Mouse (Mus musculus): ENCODE results near the gene Mid2. TPM values are rescaled to one million over a fixed set of nuclear protein-coding genes. Genes with fewer than 3 reads are reported as not detected.
"Not testable (repeated sequence)": the region's sequence is repeated elsewhere in the genome, so short reads cannot be mapped to it uniquely, and the experiment has no call there.

Gene Mid2
- total RNA-seq (2018; cell fraction: chromatin; rRNA removed), result 1 to 10 TPM in 1 of 26 experiments, under 1 TPM in 10, not detected in 15; 0.13 to 1.0 (median 0.62) TPM
- total RNA-seq (2018; cell fraction: cytosol; rRNA removed), result under 1 TPM in 21 of 26 experiments, not detected in 5; 0.03 to 0.49 (median 0.18) TPM
- 1 to 10 TPM in 1 of 26 experiments, under 1 TPM in 10, not detected in 15; 0.21 to 1.4 (median 0.32) TPM for total RNA-seq (2018; cell fraction: nucleus; rRNA removed)
- 0.13 to 0.15 TPM in 2 of 3 replicates, not detected in the other for polyA plus RNA-seq (2018)

GRCm38 (mm10) chrX:140664479-140665241, at the start of gene Mid2:
Gene Mid2 (plus strand): TSS chrX:140664599.
- Histone ChIP-seq H3K79me2 (ENCODE audit: inconsistent target) (no peaks in the 10 kb centered on the region), H3K27ac (no peak within 1 kb of the TSS), H3K36me3 (ENCODE audit: inconsistent target) (no peaks in the 10 kb centered on the region), H3K4me3 (ENCODE audit: inconsistent target) (no peak within 1 kb of the TSS)
- 35% methylated on average over 30 of the region's 68 CpGs for WGBS (ENCODE audit: missing documents)

DNA sequence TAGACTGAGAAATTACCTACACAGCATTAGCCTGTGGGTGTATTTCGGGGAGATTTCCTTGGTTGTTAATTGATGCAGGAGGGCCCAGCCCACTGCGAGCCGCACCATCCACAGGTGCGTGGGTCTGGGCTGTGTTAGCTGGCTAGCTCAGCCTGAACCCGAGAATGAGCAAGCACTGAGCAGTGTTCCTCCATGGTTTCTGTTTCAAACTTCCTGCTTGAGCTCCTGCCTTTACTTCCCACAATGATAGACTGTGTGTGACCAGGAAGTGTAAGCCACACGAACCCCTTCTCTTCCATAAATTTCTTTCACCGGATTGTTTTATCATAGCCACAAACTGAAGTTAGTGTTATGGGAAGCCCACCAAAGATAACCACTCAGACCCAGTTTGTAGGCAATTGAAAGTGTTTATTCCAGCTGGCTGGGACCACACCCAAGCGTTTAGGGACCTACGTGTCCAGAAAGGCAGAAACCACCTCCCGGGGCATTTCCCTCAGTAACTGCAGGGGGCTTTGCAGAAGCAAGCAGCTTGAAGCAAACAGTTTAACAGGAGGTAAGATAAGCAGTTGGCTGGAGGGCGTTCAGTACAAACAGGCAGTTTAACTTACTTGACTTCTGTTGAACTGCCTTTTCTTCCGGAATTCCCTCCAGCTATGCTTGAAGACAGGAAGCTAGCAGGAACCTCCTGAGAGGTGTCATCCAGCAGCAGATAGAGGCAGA, 39.4 kb upstream of the Mid2 start:
- Histone ChIP-seq H3K27ac (no peak overlapping the region), H3K79me2 (ENCODE audit: inconsistent target) (no peaks in the 10 kb centered on the region), H3K4me3 (ENCODE audit: inconsistent target) (no peak overlapping the region), H3K36me3 (ENCODE audit: inconsistent target) (no peaks in the 10 kb centered on the region)
- WGBS (ENCODE audit: missing documents), result 54% methylated on average over 12 of the region's 12 CpGs

DNA sequence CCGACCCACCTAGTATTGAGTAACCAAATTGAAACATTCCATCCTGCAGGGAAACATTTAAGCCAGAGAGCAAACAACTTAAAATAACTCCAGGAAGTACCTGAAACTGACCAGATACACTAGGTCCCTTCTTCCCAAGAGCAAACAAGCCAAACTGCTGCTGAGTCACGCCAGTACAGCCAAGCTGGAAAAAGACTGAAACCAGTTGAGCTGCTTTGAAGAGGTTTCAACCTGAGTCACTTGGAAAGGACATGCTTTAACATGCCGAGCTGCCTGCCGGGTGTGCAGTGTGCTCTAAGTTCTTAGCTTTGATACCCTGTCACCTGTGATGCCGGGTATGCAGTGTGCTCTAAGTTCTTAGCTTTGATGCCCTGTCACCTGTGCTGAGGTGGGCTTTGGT, 26.4 kb upstream of the Mid2 start:
- Histone ChIP-seq H3K79me2 (ENCODE audit: inconsistent target) (no peaks in the 10 kb centered on the region), H3K4me3 (ENCODE audit: inconsistent target) (no peak overlapping the region), H3K36me3 (ENCODE audit: inconsistent target) (no peaks in the 10 kb centered on the region), H3K27ac (no peak overlapping the region)
- 88% methylated on average over 5 of the region's 5 CpGs for WGBS (ENCODE audit: missing documents)

- Histone ChIP-seq H3K79me2 (ENCODE audit: inconsistent target) (no peaks in the 10 kb centered on the region), H3K27ac (no peak overlapping the region), H3K4me3 (ENCODE audit: inconsistent target) (no peak overlapping the region), H3K36me3 (ENCODE audit: inconsistent target) (no peaks in the 10 kb centered on the region)
- WGBS (ENCODE audit: missing documents), result 75% methylated on average over 2 of the region's 2 CpGs
These were observed 24.8 kb upstream of the Mid2 start for GRCm38 (mm10) chrX:140639592-140639991.

- WGBS (ENCODE audit: missing documents), result 67% methylated on average over 1 of the region's 1 CpGs
- Histone ChIP-seq H3K79me2 (ENCODE audit: inconsistent target) (no peaks in the 10 kb centered on the region), H3K36me3 (ENCODE audit: inconsistent target) (no peaks in the 10 kb centered on the region), H3K4me3 (ENCODE audit: inconsistent target) (no peak overlapping the region), H3K27ac (no peak overlapping the region)
These were observed 3.7 kb upstream of the Mid2 start for GRCm38 (mm10) chrX:140660731-140661130.

GRCm38 (mm10) chrX:140663516-140663915, 883 bp upstream of the Mid2 start:
- Histone ChIP-seq H3K36me3 (ENCODE audit: inconsistent target) (no peaks in the 10 kb centered on the region), H3K27ac (no peak overlapping the region), H3K79me2 (ENCODE audit: inconsistent target) (no peaks in the 10 kb centered on the region), H3K4me3 (ENCODE audit: inconsistent target) (no peak overlapping the region)
- WGBS (ENCODE audit: missing documents), result 89% methylated on average over 2 of the region's 2 CpGs

DNA sequence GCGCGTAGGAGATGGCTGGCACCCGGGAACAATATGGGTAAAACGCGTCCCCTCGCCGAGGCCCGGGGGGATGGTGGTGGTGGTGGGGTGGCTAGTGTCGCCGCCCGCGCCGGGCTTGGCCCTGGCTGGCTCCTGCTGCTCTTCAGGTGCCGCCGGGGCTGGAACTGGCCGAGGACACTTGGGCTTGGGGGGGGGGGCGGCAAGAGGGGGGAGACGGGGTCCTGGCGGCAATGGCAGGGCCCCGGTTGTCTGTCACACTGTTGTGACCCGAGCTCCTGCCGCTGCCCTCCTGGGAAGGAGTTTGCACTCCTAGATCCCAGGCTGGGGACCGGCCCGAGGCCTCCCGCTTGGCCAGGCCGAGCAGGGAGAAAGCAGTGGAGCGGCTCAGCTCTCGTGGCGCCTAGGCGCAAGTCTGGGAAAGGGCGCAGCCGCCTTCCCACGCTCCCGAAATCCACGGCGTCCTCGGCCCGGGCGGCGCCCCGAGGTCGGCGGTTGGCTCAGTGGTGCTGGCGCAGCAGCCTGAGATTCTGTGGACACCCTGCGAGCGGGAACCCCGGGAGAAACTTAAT, 927 bp downstream of the Mid2 start:
- WGBS (ENCODE audit: missing documents), result 33% methylated on average over 24 of the region's 47 CpGs
- Histone ChIP-seq H3K79me2 (ENCODE audit: inconsistent target) (no peaks in the 10 kb centered on the region), H3K27ac (no peak overlapping the region), H3K4me3 (ENCODE audit: inconsistent target) (no peak overlapping the region), H3K36me3 (ENCODE audit: inconsistent target) (no peaks in the 10 kb centered on the region)

DNA sequence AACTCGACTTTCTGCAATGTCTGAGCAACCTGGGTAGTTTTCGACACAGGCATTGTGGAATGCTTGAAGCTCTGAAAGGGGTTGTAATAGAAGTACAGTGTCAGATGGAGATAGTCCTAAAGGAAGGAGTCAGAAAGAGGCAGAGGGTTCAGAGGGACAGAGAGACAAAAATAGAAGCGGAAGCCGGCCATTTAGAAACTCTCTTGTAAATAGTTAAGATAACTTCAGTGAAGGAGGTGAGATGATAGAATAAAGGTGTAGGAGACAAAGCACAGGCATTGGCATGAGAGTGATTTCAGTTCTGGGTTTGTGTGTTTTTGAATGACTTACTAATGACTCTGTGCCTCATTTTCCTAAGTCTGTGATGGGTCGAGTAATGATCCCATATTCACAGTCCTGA, 11.0 kb downstream of the Mid2 start:
- Histone ChIP-seq H3K79me2 (ENCODE audit: inconsistent target) (no peaks in the 10 kb centered on the region), H3K4me3 (ENCODE audit: inconsistent target) (no peak overlapping the region), H3K27ac (no peak overlapping the region), H3K36me3 (ENCODE audit: inconsistent target) (no peaks in the 10 kb centered on the region)
- 90% methylated on average over 3 of the region's 5 CpGs for WGBS (ENCODE audit: missing documents)

DNA sequence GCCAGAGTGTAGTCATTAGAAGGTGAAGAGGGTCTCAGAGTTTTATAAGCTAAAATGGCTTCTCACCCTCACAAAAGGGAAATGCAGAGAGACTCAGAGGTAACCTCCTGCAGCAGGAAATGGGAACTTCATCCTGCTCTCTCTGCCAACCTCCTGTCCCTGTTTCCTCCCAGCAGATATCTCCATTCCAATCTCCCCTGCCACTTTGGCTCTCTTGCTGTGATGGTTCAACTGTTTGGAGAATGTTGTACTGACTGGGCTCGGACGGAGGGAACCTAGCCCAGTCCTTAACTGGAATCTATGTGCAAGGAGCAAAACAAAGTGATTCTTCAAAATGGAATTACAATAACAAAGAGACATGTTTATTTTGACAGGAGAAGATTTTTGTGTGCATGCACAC, 23.9 kb downstream of the Mid2 start:
- no peak overlapping the region for H3K27ac ChIP-seq
- no peaks in the 10 kb centered on the region for H3K36me3 ChIP-seq (ENCODE audit: inconsistent target)
- H3K4me3 ChIP-seq (ENCODE audit: inconsistent target), result no peak overlapping the region
- H3K79me2 ChIP-seq (ENCODE audit: inconsistent target), result no peaks in the 10 kb centered on the region
- 82% methylated on average over 2 of the region's 2 CpGs for WGBS (ENCODE audit: missing documents)

DNA sequence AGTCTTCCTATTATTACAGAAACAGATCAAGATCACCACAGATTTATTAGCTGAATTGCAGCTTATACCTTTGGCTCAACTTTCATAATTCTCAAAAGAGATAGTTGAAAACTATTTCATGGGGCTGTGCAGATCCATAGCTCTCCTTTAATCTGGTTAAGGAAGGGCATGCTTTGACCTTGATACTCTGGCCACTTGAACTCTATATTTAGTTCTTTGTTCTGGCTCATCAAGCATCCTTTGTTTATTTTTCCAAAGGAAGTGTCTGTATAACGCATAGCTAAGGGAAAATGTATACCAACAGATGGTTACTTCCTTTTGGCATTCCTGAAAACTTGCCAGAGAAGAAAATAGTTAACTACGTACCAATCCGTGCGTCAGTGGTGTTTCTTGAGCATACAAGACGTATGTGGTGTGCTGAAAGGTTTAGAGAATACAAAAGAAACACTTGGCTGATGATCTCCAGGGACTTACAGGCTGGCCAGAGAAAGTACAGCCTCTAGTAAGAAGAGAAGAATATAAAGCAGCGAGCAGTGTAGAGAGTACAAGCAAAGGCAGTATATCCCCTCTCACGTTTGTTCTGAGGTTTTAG, 33.6 kb downstream of the Mid2 start:
- not testable (repeated sequence) for H3K27ac ChIP-seq; H3K79me2 ChIP-seq (ENCODE audit: inconsistent target); H3K36me3 ChIP-seq (ENCODE audit: inconsistent target); H3K4me3 ChIP-seq (ENCODE audit: inconsistent target)
- WGBS (ENCODE audit: missing documents), result 84% methylated on average over 4 of the region's 7 CpGs

- WGBS (ENCODE audit: missing documents), result 100% methylated on average over 1 of the region's 1 CpGs
These were observed 38.8 kb downstream of the Mid2 start for GRCm38 (mm10) chrX:140703224-140703623.

DNA sequence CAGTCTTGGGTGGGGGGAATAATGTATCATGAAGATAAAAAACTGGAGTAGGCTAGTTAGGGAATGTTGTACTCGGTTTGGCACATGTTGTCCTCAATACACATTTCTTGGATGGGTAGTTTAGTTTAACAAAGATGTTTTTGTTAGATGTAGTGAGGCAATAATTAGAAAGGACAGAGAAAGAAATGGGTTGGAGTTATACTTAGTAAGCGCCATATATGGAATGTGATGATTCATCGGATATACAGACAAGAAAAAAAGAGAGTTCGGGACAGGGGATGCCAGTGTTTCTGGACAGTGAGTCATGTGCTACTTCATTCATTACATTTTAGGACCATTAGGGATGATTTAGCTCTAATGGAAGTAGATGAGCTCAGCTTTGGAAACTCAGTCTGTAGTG, 41.7 kb downstream of the Mid2 start:
- Histone ChIP-seq H3K4me3 (ENCODE audit: inconsistent target) (no peak overlapping the region), H3K36me3 (ENCODE audit: inconsistent target) (no peaks in the 10 kb centered on the region), H3K79me2 (ENCODE audit: inconsistent target) (no peaks in the 10 kb centered on the region), H3K27ac (no peak overlapping the region)
- WGBS (ENCODE audit: missing documents), result 91% methylated on average over 4 of the region's 4 CpGs

More at GRCm38 (mm10) chrX:140703224-140703623, 38.8 kb downstream of the Mid2 start:
- no peaks in the 10 kb centered on the region for H3K36me3 ChIP-seq (ENCODE audit: inconsistent target)
- H3K79me2 ChIP-seq (ENCODE audit: inconsistent target), result no peaks in the 10 kb centered on the region
- H3K4me3 ChIP-seq (ENCODE audit: inconsistent target), result no peak overlapping the region
- no peak overlapping the region for H3K27ac ChIP-seq

GRCm38 (mm10) chrX:140722400-140722799, 58.0 kb downstream of the Mid2 start:
- H3K27ac ChIP-seq, result no peak overlapping the region
- no peak overlapping the region for H3K4me3 ChIP-seq (ENCODE audit: inconsistent target)
- H3K36me3 ChIP-seq (ENCODE audit: inconsistent target), result no peaks in the 10 kb centered on the region
- no peaks in the 10 kb centered on the region for H3K79me2 ChIP-seq (ENCODE audit: inconsistent target)
- 39% methylated on average over 4 of the region's 4 CpGs for WGBS (ENCODE audit: missing documents)

GRCm38 (mm10) chrX:140738986-140739385, 74.6 kb downstream of the Mid2 start:
- Histone ChIP-seq H3K4me3 (ENCODE audit: inconsistent target) (no peak overlapping the region), H3K36me3 (ENCODE audit: inconsistent target) (no peaks in the 10 kb centered on the region), H3K27ac (no peak overlapping the region), H3K79me2 (ENCODE audit: inconsistent target) (no peaks in the 10 kb centered on the region)

All from macrophage (primary cell).